Mouse (Mus musculus): Measurements from ENCODE around the gene Kirrel3. TPM values are rescaled to one million over a fixed set of nuclear protein-coding genes. Genes with fewer than 3 reads are reported as not detected.

Kirrel3 gene
- polyA plus RNA-seq, 1 experiment from 2014 or later: 50.1 TPM

DNA sequence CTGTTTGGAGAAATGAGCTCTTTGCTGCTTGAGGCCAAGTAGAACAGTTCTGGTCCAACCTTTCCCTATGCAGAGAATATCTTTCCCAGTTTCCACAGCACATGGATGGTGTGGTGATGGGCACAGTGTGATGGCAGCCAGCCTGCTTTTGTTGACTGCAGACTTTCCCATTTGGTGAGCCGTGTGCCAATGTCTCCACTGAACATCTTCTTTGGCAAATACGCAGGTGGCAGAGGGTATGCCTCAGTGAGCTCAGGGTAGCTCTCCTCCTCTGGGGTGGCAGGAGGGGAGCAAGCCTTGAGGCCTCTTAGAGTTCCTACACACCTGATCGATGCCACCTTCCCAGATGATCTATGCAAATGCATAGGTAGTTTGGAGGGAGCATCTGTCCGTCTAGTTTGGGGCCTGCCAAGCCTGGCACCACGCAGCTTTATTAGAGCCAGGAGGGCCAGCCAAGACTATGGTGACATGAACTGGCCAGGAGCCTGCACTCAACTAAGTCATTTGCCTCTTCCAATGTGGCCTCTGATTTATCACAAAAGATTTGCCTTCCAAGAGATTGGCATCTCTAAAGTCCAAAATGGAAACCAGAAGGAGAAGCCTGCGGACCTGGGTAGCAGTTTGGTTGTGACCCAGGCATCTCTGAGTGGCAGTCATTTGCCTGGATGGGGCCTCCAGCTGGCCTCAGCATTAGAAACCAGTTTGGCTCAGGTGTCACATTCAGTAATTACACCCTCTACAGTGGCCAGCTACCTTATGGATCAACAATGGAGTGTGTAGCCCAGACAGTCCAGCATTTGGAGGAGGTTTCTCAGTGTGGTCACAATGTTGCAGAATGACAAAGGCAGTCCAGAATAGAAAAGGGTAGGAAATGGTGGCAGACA lies 127.4 kb downstream of the Kirrel3 start:
- no peak overlapping the region for H3K4me3 ChIP-seq
- H3K4me2 ChIP-seq: no peak overlapping the region
- WGBS: 83% methylated on average over 6 of the region's 6 CpGs
- no peaks in the 10 kb centered on the region for H3K9me3 ChIP-seq
- no peaks in the 10 kb centered on the region for H3K36me3 ChIP-seq
- ATAC-seq (ENCODE audit: low FRiP score, low read depth): peak; percentile 61
- no peak overlapping the region for H3K27ac ChIP-seq (replicated peaks)
- no peak overlapping the region for H3K9ac ChIP-seq
- peaks cover 8% of the 10 kb centered on the region; the same call in 1 of the 2 replicates for H3K4me1 ChIP-seq (replicated peaks)
- H3K27me3 ChIP-seq: no peaks in the 10 kb centered on the region

DNA sequence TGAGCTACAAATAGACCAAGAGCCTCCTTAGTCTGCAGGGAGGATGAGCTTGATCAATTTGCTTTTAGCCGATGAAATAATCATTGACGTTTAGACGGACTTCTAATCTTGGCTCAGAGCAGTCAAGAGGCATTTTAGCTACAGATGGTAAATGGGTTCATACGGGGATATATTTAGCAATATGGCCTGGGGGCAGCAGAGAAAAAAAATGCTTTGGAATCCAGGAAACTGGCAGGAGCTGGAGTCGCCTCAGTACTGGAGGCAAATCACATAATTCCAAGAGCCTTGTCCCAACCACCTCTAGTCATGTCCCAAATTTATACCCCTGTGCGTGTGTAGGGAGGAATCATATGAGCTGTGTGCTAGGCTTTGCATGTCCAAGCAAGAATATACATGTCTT lies 132.4 kb downstream of the Kirrel3 start:
- no peaks in the 10 kb centered on the region for H3K9me3 ChIP-seq
- H3K4me3 ChIP-seq: no peak overlapping the region
- H3K36me3 ChIP-seq: no peaks in the 10 kb centered on the region
- H3K4me1 ChIP-seq (replicated peaks): peaks cover 7% of the 10 kb centered on the region; the same call in 1 of the 2 replicates
- no peak overlapping the region for H3K27ac ChIP-seq (replicated peaks)
- H3K9ac ChIP-seq: no peak overlapping the region
- H3K4me2 ChIP-seq: no peak overlapping the region
- WGBS: 55% methylated on average over 6 of the region's 6 CpGs
- ATAC-seq (ENCODE audit: low FRiP score, low read depth): no peak
- no peaks in the 10 kb centered on the region for H3K27me3 ChIP-seq

- no peak for ATAC-seq (ENCODE audit: low FRiP score, low read depth)
These were observed 134.2 kb downstream of the Kirrel3 start for GRCm38 (mm10) chr9:34619913-34620312.

DNA sequence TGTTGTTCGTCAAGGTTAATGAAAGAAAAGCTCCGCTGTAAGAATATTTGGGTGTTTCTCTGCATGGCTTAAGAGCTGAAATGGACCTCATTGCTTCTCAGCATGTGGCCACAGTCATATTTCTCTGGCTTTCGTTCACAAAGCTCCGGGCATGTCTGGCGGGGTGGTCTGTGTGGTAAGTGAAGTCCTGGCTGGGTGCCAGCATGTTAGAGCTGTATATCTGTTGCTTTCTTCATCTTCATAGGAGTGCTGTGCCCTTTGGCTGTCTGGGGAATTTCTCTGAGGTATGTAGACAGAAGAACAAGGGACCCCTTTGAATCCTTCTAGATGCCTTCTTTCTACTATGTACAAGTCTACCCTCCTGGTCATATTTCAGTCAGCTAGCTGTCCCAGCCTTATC lies 137.8 kb downstream of the Kirrel3 start:
- Histone ChIP-seq H3K9me3 (no peaks in the 10 kb centered on the region), H3K4me2 (no peak overlapping the region), H3K9ac (no peak overlapping the region), H3K27ac (replicated peaks) (no peak overlapping the region), H3K36me3 (no peaks in the 10 kb centered on the region), H3K4me1 (replicated peaks) (peaks cover 6% of the 10 kb centered on the region; the same call in 1 of the 2 replicates), H3K4me3 (no peak overlapping the region), H3K27me3 (no peaks in the 10 kb centered on the region)
- WGBS: 49% methylated on average over 5 of the region's 5 CpGs
- ATAC-seq (ENCODE audit: low FRiP score, low read depth): no peak

More at GRCm38 (mm10) chr9:34619913-34620312, 134.2 kb downstream of the Kirrel3 start:
- WGBS: 62% methylated on average over 3 of the region's 3 CpGs
- H3K4me3 ChIP-seq: no peak overlapping the region
- H3K27me3 ChIP-seq: no peaks in the 10 kb centered on the region
- H3K27ac ChIP-seq (replicated peaks): no peak overlapping the region
- no peaks in the 10 kb centered on the region for H3K36me3 ChIP-seq
- no peaks in the 10 kb centered on the region for H3K9me3 ChIP-seq
- H3K4me1 ChIP-seq (replicated peaks): peaks cover 13% of the 10 kb centered on the region
- H3K9ac ChIP-seq: no peak overlapping the region
- H3K4me2 ChIP-seq: no peak overlapping the region

- H3K4me2 ChIP-seq: no peak overlapping the region
- WGBS: 65% methylated on average over 2 of the region's 2 CpGs
- H3K4me3 ChIP-seq: no peak overlapping the region
- no peak overlapping the region for H3K9ac ChIP-seq
- no peaks in the 10 kb centered on the region for H3K27me3 ChIP-seq
- no peak for ATAC-seq (ENCODE audit: low FRiP score, low read depth)
- H3K9me3 ChIP-seq: no peaks in the 10 kb centered on the region
- no peaks in the 10 kb centered on the region for H3K36me3 ChIP-seq
- no peak overlapping the region for H3K27ac ChIP-seq (replicated peaks)
- peaks cover 6% of the 10 kb centered on the region; the same call in 1 of the 2 replicates for H3K4me1 ChIP-seq (replicated peaks)
These were observed 138.3 kb downstream of the Kirrel3 start for GRCm38 (mm10) chr9:34624021-34624420.

GRCm38 (mm10) chr9:34628841-34629240 lies 143.1 kb downstream of the Kirrel3 start:
- H3K4me2 ChIP-seq: no peak overlapping the region
- no peak overlapping the region for H3K9ac ChIP-seq
- H3K4me3 ChIP-seq: no peak overlapping the region
- 83% methylated on average over 3 of the region's 3 CpGs for WGBS
- H3K36me3 ChIP-seq: no peaks in the 10 kb centered on the region
- no peaks in the 10 kb centered on the region for H3K9me3 ChIP-seq
- H3K27ac ChIP-seq (replicated peaks): no peak overlapping the region
- ATAC-seq (ENCODE audit: low FRiP score, low read depth): no peak
- peaks cover 4% of the 10 kb centered on the region; the same call in 1 of the 2 replicates for H3K4me1 ChIP-seq (replicated peaks)
- no peaks in the 10 kb centered on the region for H3K27me3 ChIP-seq

GRCm38 (mm10) chr9:34635696-34636095 lies 150.0 kb downstream of the Kirrel3 start:
- no peak overlapping the region for H3K9ac ChIP-seq
- H3K9me3 ChIP-seq: no peaks in the 10 kb centered on the region
- WGBS: 75% methylated on average over 6 of the region's 6 CpGs
- no peaks in the 10 kb centered on the region for H3K36me3 ChIP-seq
- no peak overlapping the region for H3K4me3 ChIP-seq
- H3K27me3 ChIP-seq: no peaks in the 10 kb centered on the region
- H3K27ac ChIP-seq (replicated peaks): 0 out of 2 replicates have a peak overlapping the region, but pooled peaks have one; percentile 15
- H3K4me1 ChIP-seq (replicated peaks): no peaks in the 10 kb centered on the region
- no peak overlapping the region for H3K4me2 ChIP-seq
- no peak for ATAC-seq (ENCODE audit: low FRiP score, low read depth)

DNA sequence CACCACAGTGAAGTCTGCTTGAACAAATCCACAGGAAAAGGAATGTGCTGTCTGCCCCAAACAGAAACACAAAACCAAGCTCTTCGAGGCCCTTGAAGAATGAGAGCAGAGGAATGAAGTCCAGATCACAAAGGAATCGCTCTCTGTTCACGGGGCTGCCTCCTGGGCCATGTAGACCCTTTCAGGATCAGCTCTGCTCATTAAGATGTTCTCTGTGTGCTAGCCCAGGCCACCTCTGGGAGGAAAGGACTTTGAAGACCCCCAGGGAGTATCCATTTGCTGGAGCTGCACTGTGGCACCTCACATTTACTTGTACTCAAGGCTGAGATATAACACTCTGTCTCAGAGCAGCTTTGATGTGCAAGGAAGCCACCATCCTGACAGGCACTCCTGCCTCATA lies 158.2 kb downstream of the Kirrel3 start:
- Histone ChIP-seq H3K27ac (replicated peaks) (no peak overlapping the region), H3K9me3 (no peaks in the 10 kb centered on the region), H3K4me2 (no peak overlapping the region), H3K27me3 (no peaks in the 10 kb centered on the region), H3K36me3 (no peaks in the 10 kb centered on the region), H3K4me3 (no peak overlapping the region), H3K9ac (no peak overlapping the region), H3K4me1 (replicated peaks) (peaks cover 9% of the 10 kb centered on the region)
- 35% methylated on average over 3 of the region's 3 CpGs for WGBS
- ATAC-seq (ENCODE audit: low FRiP score, low read depth): no peak

- H3K27me3 ChIP-seq: no peaks in the 10 kb centered on the region
- no peak overlapping the region for H3K9ac ChIP-seq
- no peak for ATAC-seq (ENCODE audit: low FRiP score, low read depth)
- no peaks in the 10 kb centered on the region for H3K36me3 ChIP-seq
- WGBS: 69% methylated on average over 8 of the region's 8 CpGs
- no peak overlapping the region for H3K27ac ChIP-seq (replicated peaks)
- H3K4me1 ChIP-seq (replicated peaks): peaks cover 9% of the 10 kb centered on the region
- no peak overlapping the region for H3K4me3 ChIP-seq
- H3K4me2 ChIP-seq: no peak overlapping the region
- H3K9me3 ChIP-seq: no peaks in the 10 kb centered on the region
These were observed 158.7 kb downstream of the Kirrel3 start for GRCm38 (mm10) chr9:34644392-34644791.

DNA sequence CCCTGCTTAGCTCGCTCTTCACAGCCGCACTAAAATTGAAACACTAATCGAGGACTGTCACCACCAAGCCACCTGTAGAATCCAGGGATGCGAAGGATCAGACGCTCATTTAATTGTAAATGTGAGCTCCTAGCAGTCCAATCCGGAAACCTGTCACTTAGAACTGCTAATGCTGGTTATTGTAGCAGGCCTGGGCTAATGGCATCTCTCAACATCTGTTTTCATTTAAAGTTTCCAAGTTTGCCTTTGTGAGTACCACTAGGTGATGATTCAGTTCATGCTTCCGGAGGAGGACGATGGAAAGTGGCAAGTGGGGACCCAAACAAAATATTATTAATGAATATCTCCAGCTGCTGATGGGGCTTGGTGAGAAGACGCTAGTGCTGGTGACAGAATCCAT lies 161.1 kb downstream of the Kirrel3 start:
- no peak overlapping the region for H3K4me3 ChIP-seq
- no peak overlapping the region for H3K4me2 ChIP-seq
- peaks cover 9% of the 10 kb centered on the region for H3K4me1 ChIP-seq (replicated peaks)
- no peak overlapping the region for H3K27ac ChIP-seq (replicated peaks)
- no peaks in the 10 kb centered on the region for H3K36me3 ChIP-seq
- H3K9me3 ChIP-seq: no peaks in the 10 kb centered on the region
- no peak overlapping the region for H3K9ac ChIP-seq
- no peaks in the 10 kb centered on the region for H3K27me3 ChIP-seq
- 79% methylated on average over 9 of the region's 9 CpGs for WGBS
- no peak for ATAC-seq (ENCODE audit: low FRiP score, low read depth)

DNA sequence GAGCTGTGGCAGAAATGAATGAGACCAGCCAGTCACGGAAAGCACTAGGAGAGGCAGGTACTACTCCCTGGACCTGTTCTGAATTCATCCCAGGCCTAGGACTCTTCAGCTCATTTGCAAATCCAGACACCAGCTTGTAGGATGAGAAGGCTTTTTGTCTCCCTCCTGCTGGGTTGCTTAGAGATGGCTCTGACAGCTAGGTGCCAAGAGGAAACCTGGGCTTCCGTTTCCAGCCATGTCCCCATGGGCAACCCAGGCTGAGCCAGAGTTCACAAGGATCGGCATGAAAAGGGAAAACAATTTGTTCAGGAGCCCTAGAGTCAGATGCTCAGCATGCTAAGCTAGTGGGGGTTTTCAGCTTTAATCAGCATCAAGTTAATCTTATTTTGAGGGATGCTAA lies 166.6 kb downstream of the Kirrel3 start:
- Histone ChIP-seq H3K4me3 (no peak overlapping the region), H3K27ac (replicated peaks) (no peak overlapping the region), H3K9ac (no peak overlapping the region), H3K4me2 (no peak overlapping the region), H3K9me3 (no peaks in the 10 kb centered on the region), H3K36me3 (no peaks in the 10 kb centered on the region), H3K4me1 (replicated peaks) (peaks cover 6% of the 10 kb centered on the region; the same call in 1 of the 2 replicates), H3K27me3 (no peaks in the 10 kb centered on the region)
- 46% methylated on average over 3 of the region's 3 CpGs for WGBS
- ATAC-seq (ENCODE audit: low FRiP score, low read depth): no peak

GRCm38 (mm10) chr9:34653141-34653540 lies 167.4 kb downstream of the Kirrel3 start:
- no peaks in the 10 kb centered on the region for H3K27me3 ChIP-seq
- H3K9ac ChIP-seq: no peak overlapping the region
- H3K36me3 ChIP-seq: no peaks in the 10 kb centered on the region
- WGBS: 91% methylated on average over 1 of the region's 1 CpGs
- peaks cover 6% of the 10 kb centered on the region; the same call in 1 of the 2 replicates for H3K4me1 ChIP-seq (replicated peaks)
- no peaks in the 10 kb centered on the region for H3K9me3 ChIP-seq
- no peak overlapping the region for H3K27ac ChIP-seq (replicated peaks)
- no peak overlapping the region for H3K4me3 ChIP-seq
- ATAC-seq (ENCODE audit: low FRiP score, low read depth): no peak
- no peak overlapping the region for H3K4me2 ChIP-seq
